Mouse (Mus musculus): ENCODE measurements around the gene Foxn4. TPM values are rescaled to one million over a fixed set of nuclear protein-coding genes. Genes with fewer than 3 reads are reported as not detected.

Gene Foxn4
- total RNA-seq, 2 experiments from 2014 or later, result not detected

Other genes with a start within 250 kb of the Foxn4 start
- 10 to 100 TPM; 35.9 to 38.0 TPM for gene Usp30, start 208.3 kb downstream of the Foxn4 start, total RNA-seq (2021)
- 100 to 1,000 TPM; 187 to 192 TPM for gene Svop, start 182.2 kb downstream of the Foxn4 start, total RNA-seq (2021)
- gene Alkbh2, start 145.6 kb downstream of the Foxn4 start, total RNA-seq (2021), result 1 to 10 TPM; 5.2 to 5.4 TPM
- 1 to 10 TPM; 3.4 to 4.9 TPM for gene Ung, start 143.4 kb downstream of the Foxn4 start, total RNA-seq (2021)
- gene Acacb, start 127.3 kb downstream of the Foxn4 start, total RNA-seq (2021), result 1 to 10 TPM; 4.0 to 4.7 TPM
- gene Myo1h, start 15.4 kb upstream of the Foxn4 start, total RNA-seq (2021), result 1 to 10 TPM; 1.8 to 3.3 TPM
- gene Kctd10, start 106.7 kb upstream of the Foxn4 start, total RNA-seq (2021), result 10 to 100 TPM; 47.6 to 53.0 TPM
- 10 to 100 TPM; 74.7 to 88.0 TPM for gene Ube3b, start 106.8 kb upstream of the Foxn4 start, total RNA-seq (2021)
- 10 to 100 TPM; 19.2 to 20.3 TPM for gene Mmab, start 170.3 kb upstream of the Foxn4 start, total RNA-seq (2021)
- gene Mvk, start 170.5 kb upstream of the Foxn4 start, total RNA-seq (2021), result 10 to 100 TPM; 28.0 to 29.0 TPM

Measured in left cerebral cortex, postnatal 25 days (tissue).